Comparison of ENCODE assay signal across 24 mouse cellular contexts in the genomic region with DNA sequence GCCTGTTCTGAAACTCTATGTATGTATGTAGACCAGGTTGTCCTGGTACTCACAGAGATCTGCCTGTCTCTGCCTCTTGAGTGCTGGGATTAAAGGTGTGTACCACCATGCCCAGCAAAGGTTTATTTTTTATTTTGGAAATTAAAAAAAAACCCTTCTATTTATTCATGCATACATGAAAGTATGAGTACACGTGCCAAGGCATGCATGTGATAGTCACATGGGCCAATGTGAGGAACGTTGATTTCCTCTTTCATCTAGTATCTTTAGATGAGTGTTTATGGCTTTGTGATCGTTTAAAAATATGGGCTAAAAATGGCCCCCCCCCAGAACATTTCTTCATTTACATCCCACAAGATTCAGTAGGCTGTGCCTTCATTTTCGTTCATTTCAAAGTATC.
DNase-seq lines count a peak whose midpoint lies in the region; ATAC-seq and TF ChIP-seq lines count a peak whose summit lies in the region.
"Had no signal": no experiment of that assay in that cellular context is flagged by ENCODE, and none has a peak within 500 bp of the region (broad histone marks: within the 10 kb centered on the region; RNA-seq: fewer than 3 reads in every experiment).

No protein-coding gene starts in this region.

- in situ Hi-C loops in CH12.LX (cut with MboI; ENCODE audit: low pct_ligation_motif_present, low pct_unique_long_range_greater_than_20kb, low sequenced_read_pairs): no loop called here

- H3K79me2 ChIP-seq in CH12.LX (replicated peaks; ENCODE audit: control insufficient read depth, extremely low read depth, insufficient read depth, poor library complexity, severe bottlenecking) (no peaks in the 10 kb centered on the region), MEL (ENCODE audit: control insufficient read depth, insufficient read depth, low read length, poor library complexity) (no peaks in the 10 kb centered on the region)

- DNase-seq in CH12.LX (ENCODE audit: extremely low read depth) (no peak), MEL (ENCODE audit: low read depth, low spot score) (no peak)
- DNase-seq in adrenal gland, adult (ENCODE audit: inconsistent age in 2 of 2, low spot score in 1 of 2): no peak
- DNase-seq in ovary, postnatal 36 days (ENCODE audit: low spot score): no peak
- DNase-seq: adrenal gland, adult 2 months; adrenal gland, adult 8-10 months; adrenal gland, postnatal 10 days; adrenal gland, postnatal 14 days; adrenal gland, postnatal 25 days; adrenal gland, postnatal 36 days; B cell, adult 2 months; cerebellum, adult 11 months; cerebellum, adult 11-12 months; cerebellum, adult 18-20 months; cerebellum, adult 2 months; cerebellum, adult 8-10 months; cerebellum, adult 9-10 months; cerebellum, adult 9-11 months had no signal

- H3K4me2 ChIP-seq in CH12.LX (ENCODE audit: insufficient read depth, low read depth, poor library complexity, severe bottlenecking): no peak overlapping the region
- H3K4me2 ChIP-seq in midbrain, embryonic 16.5 days (ENCODE audit: low read length): no peak overlapping the region

- no peaks in the 10 kb centered on the region for H3K9me3 ChIP-seq in CH12.LX (replicated peaks; ENCODE audit: low read length)
- no peaks in the 10 kb centered on the region for H3K9me3 ChIP-seq in MEL (replicated peaks; ENCODE audit: insufficient read depth, low read length)
- no peaks in the 10 kb centered on the region for H3K9me3 ChIP-seq in midbrain, embryonic 16.5 days (replicated peaks; ENCODE audit: control insufficient read depth, low read length, poor library complexity, severe bottlenecking)
- H3K9me3 ChIP-seq: G1E had no signal

- TF ChIP-seq EP300 in CH12.LX (IDR thresholded peaks at IDR 0.05; ENCODE audit: low read length) (no peak), MEL (IDR thresholded peaks at IDR 0.05; ENCODE audit: low read depth in 1 of 2, low read length in 2 of 2) (no peak)

- dilution Hi-C loops in CH12.LX (cut with MboI; ENCODE audit: extremely low pct_ligation_motif_present, extremely low pct_unique_long_range_greater_than_20kb, low sequenced_read_pairs): no loop called here

- ATAC-seq in midbrain, embryonic 16.5 days: no peak
- ATAC-seq: activated CD4-positive, CD25-positive, alpha-beta regulatory T cell, adult 4 months; CD4-positive, CD25-positive, alpha-beta regulatory T cell, adult 4 months; Patski had no signal

- no peak overlapping the region for H3K27ac ChIP-seq in CH12.LX (ENCODE audit: insufficient read depth, low read depth)
- no peak overlapping the region for H3K27ac ChIP-seq in MEL (ENCODE audit: control insufficient read depth, low read depth, low read length)
- 0 out of 2 replicates have a peak overlapping the region, but pooled peaks have one; percentile 47 for H3K27ac ChIP-seq in bone marrow macrophage, adult 2 months (ENCODE audit: insufficient read depth, low read depth, low read length)
- no peak overlapping the region for H3K27ac ChIP-seq in midbrain, embryonic 16.5 days (ENCODE audit: low read length)

- no peak for TF ChIP-seq CTCF in CH12.LX (conservative IDR thresholded peaks at IDR 0.05 in 1 of 2, IDR thresholded peaks at IDR 0.05 in 1 of 2; ENCODE audit: low read depth in 2 of 2, low read length in 2 of 2)
- no peak for TF ChIP-seq CTCF in MEL (IDR thresholded peaks at IDR 0.05 in 2 of 3, conservative IDR thresholded peaks at IDR 0.05 in 1 of 3; ENCODE audit: control insufficient read depth in 1 of 3, insufficient read depth in 1 of 3, low read depth in 2 of 3, low read length in 3 of 3, poor library complexity in 1 of 3, severe bottlenecking in 1 of 3)
- no peak for TF ChIP-seq CTCF in bone marrow macrophage, adult 2 months (IDR thresholded peaks at IDR 0.05; ENCODE audit: low read depth, low read length)

- H3K4me3 ChIP-seq in CH12.LX (replicated peaks in 1 of 3; ENCODE audit: low read depth in 2 of 3, low read length in 2 of 3, poor library complexity in 1 of 3) (no peak overlapping the region), MEL (ENCODE audit: control insufficient read depth in 1 of 2, insufficient read depth in 1 of 2, low read depth in 2 of 2, low read length in 2 of 2) (no peak overlapping the region)
- H3K4me3 ChIP-seq in bone marrow macrophage, adult 2 months (ENCODE audit: insufficient read depth, low read length): no peak overlapping the region
- H3K4me3 ChIP-seq in midbrain, embryonic 16.5 days (ENCODE audit: low read depth, low read length): no peak overlapping the region

- H3K36me3 ChIP-seq in CH12.LX (replicated peaks in 1 of 2; ENCODE audit: control insufficient read depth in 1 of 2, insufficient read depth in 1 of 2, low read length in 1 of 2) (no peaks in the 10 kb centered on the region), MEL (ENCODE audit: control insufficient read depth in 1 of 2, insufficient read depth in 2 of 2, low read length in 2 of 2) (peaks cover 0 to 30% of the 10 kb centered on the region in 2 experiments; a peak in 2 of 4 replicates)
- no peaks in the 10 kb centered on the region for H3K36me3 ChIP-seq in midbrain, embryonic 16.5 days (ENCODE audit: control insufficient read depth, insufficient read depth, low read length)
- H3K36me3 ChIP-seq: G1E had no signal

- peaks cover 2% of the 10 kb centered on the region for H3K27me3 ChIP-seq in CH12.LX (replicated peaks)
- no peaks in the 10 kb centered on the region for H3K27me3 ChIP-seq in MEL (ENCODE audit: control insufficient read depth in 1 of 2, insufficient read depth in 2 of 2, low read length in 2 of 2)
- no peaks in the 10 kb centered on the region for H3K27me3 ChIP-seq in midbrain, embryonic 16.5 days (ENCODE audit: control insufficient read depth, insufficient read depth, low read depth, low read length)

- H3K4me1 ChIP-seq in CH12.LX (ENCODE audit: control insufficient read depth in 1 of 2, insufficient read depth in 2 of 2) (peaks cover 2 to 9% of the 10 kb centered on the region in 2 experiments; a peak in 2 of 4 replicates), MEL (ENCODE audit: control insufficient read depth in 1 of 2, insufficient read depth in 2 of 2, low read length in 2 of 2) (peaks cover 25 to 32% of the 10 kb centered on the region in 2 experiments)
- peaks cover 21% of the 10 kb centered on the region for H3K4me1 ChIP-seq in bone marrow macrophage, adult 2 months (ENCODE audit: control insufficient read depth, insufficient read depth, low read length)
- no peaks in the 10 kb centered on the region for H3K4me1 ChIP-seq in midbrain, embryonic 16.5 days (ENCODE audit: control insufficient read depth, insufficient read depth, low read length)

- TF ChIP-seq RAD21 in CH12.LX (IDR thresholded peaks at IDR 0.05; ENCODE audit: low read depth, low read length) (no peak), MEL (IDR thresholded peaks at IDR 0.05; ENCODE audit: low read depth, low read length) (no peak)

- no peak overlapping the region for H3K9ac ChIP-seq in CH12.LX (ENCODE audit: insufficient read depth, low read depth)
- H3K9ac ChIP-seq in MEL (ENCODE audit: control insufficient read depth, low read depth, low read length, poor library complexity, severe bottlenecking): no peak overlapping the region
- no peak overlapping the region for H3K9ac ChIP-seq in midbrain, embryonic 16.5 days (ENCODE audit: low read depth, low read length)

- TF ChIP-seq POLR2A in CH12.LX (IDR thresholded peaks at IDR 0.05; ENCODE audit: low read depth, low read length) (no peak), MEL (IDR thresholded peaks at IDR 0.05; ENCODE audit: control insufficient read depth in 1 of 2, insufficient read depth in 1 of 2, low read depth in 1 of 2, low read length in 2 of 2, poor library complexity in 1 of 2) (no peak)
- no peak for TF ChIP-seq POLR2A in bone marrow macrophage, adult 2 months (IDR thresholded peaks at IDR 0.05; ENCODE audit: borderline replicate concordance, low read depth, low read length)

- WGBS in midbrain, embryonic 16.5 days: 90% methylated on average over 4 of the region's 4 CpGs

TF ChIP-seq in CH12.LX, 34 proteins besides CTCF, POLR2A, EP300 and RAD21:
- TF ChIP-seq ETS1 (conservative IDR thresholded peaks at IDR 0.05; ENCODE audit: low read depth, low read length) (no peak), UBTF (IDR thresholded peaks at IDR 0.05; ENCODE audit: low read depth, low read length) (no peak), CHD2 (IDR thresholded peaks at IDR 0.05; ENCODE audit: low read length) (no peak), MAX (IDR thresholded peaks at IDR 0.05; ENCODE audit: low read length) (0 out of 2 replicates have a peak, but pooled peaks have one; percentile 23), BHLHE40 (IDR thresholded peaks at IDR 0.05; ENCODE audit: low read depth, low read length) (peak; percentile 86), PAX5 (IDR thresholded peaks at IDR 0.05; ENCODE audit: low read length) (no peak)

TF ChIP-seq in MEL, 35 proteins besides CTCF, POLR2A, EP300 and RAD21:
- no peak for TF ChIP-seq TAL1 (IDR thresholded peaks at IDR 0.05; ENCODE audit: low read length)
- TF ChIP-seq USF1 (IDR thresholded peaks at IDR 0.05; ENCODE audit: low read depth, low read length): peak; percentile 59; the same call in 1 of the 2 replicates
TF ChIP-seq in MEL: peak in this region for 1.

Comparison
In these comparisons a context has a peak if more than half of its experiments do, and no peak if none do; other contexts are left out.
1. Of the 35 proteins assayed by ChIP-seq in both MEL and CH12.LX: peak only in MEL: USF1; only in CH12.LX: BHLHE40 and MAX; in both: none; in neither: 32.